In genomic region chr1:20870887-20871286, GRCm38 (mm10) we compare ENCODE assay signal across 17 mouse cellular contexts. TPM values are rescaled to one million over a fixed set of nuclear protein-coding genes. Genes with fewer than 3 reads are reported as not detected.
DNase-seq lines count a peak whose midpoint lies in the region; ATAC-seq lines count a peak whose summit lies in the region.
"Had no signal": no experiment of that assay in that cellular context is flagged by ENCODE, and none has a peak within 500 bp of the region (broad histone marks: within the 10 kb centered on the region; RNA-seq: fewer than 3 reads in every experiment).

No protein-coding gene starts in this region.

- peak; percentile 59; the same call in 1 of the 2 replicates for ATAC-seq in limb, embryonic 12.5 days (ENCODE audit: insufficient number of reproducible peaks, insufficient read depth, low FRiP score, low TSS enrichment, low read depth)
- 0 out of 2 replicates have a peak, but pooled peaks have one; percentile 34 for ATAC-seq in intestine, embryonic 14.5 days (replicated peaks; ENCODE audit: low FRiP score, low TSS enrichment, low read depth)
- ATAC-seq in stomach, embryonic 16.5 days (ENCODE audit: insufficient read depth, low FRiP score) = peak; percentile 68; the same call in 1 of the 2 replicates
- ATAC-seq in forebrain, embryonic 15.5 days (replicated peaks) = no peak
- ATAC-seq: CD4-positive, CD25-positive, alpha-beta regulatory T cell, adult 4 months; forebrain, postnatal 0 days; lung, postnatal 0 days; midbrain, embryonic 13.5 days had no signal

- H3K36me3 ChIP-seq in limb, embryonic 12.5 days = no peaks in the 10 kb centered on the region
- no peaks in the 10 kb centered on the region for H3K36me3 ChIP-seq in limb, embryonic 10.5 days
- no peaks in the 10 kb centered on the region for H3K36me3 ChIP-seq in intestine, embryonic 14.5 days (ENCODE audit: control insufficient read depth, insufficient read depth, low read length)
- H3K36me3 ChIP-seq in stomach, embryonic 16.5 days (ENCODE audit: control insufficient read depth, insufficient read depth, low read length) = no peaks in the 10 kb centered on the region
- H3K36me3 ChIP-seq in forebrain, embryonic 15.5 days = no peaks in the 10 kb centered on the region
- H3K36me3 ChIP-seq: G1E; heart, embryonic 10.5 days; kidney, embryonic 15.5 days; midbrain, embryonic 13.5 days had no signal

- no peak overlapping the region for H3K4me3 ChIP-seq in limb, embryonic 12.5 days (replicated peaks)
- no peak overlapping the region for H3K4me3 ChIP-seq in limb, embryonic 10.5 days
- no peak overlapping the region for H3K4me3 ChIP-seq in intestine, embryonic 14.5 days (ENCODE audit: low read depth, low read length)
- no peak overlapping the region for H3K4me3 ChIP-seq in stomach, embryonic 16.5 days (replicated peaks; ENCODE audit: low read length)
- no peak overlapping the region for H3K4me3 ChIP-seq in forebrain, embryonic 15.5 days
- H3K4me3 ChIP-seq: heart, embryonic 10.5 days; kidney, embryonic 15.5 days; midbrain, embryonic 13.5 days had no signal

- no peak for DNase-seq in limb, embryonic 10.5 days (ENCODE audit: low spot score)
- peak; percentile 33 for DNase-seq in Muller cell, postnatal 12 days (ENCODE audit: inconsistent ontology term)
- no peak for DNase-seq in intestine, embryonic 14.5 days (ENCODE audit: low spot score)
- no peak for DNase-seq in gastrocnemius, postnatal 36 days
- DNase-seq: cerebellum, adult 9-10 months; forebrain, postnatal 0 days; heart, postnatal 10 days; liver had no signal

- H3K27ac ChIP-seq in limb, embryonic 12.5 days = no peak overlapping the region
- no peak overlapping the region for H3K27ac ChIP-seq in limb, embryonic 10.5 days
- H3K27ac ChIP-seq in intestine, embryonic 14.5 days (ENCODE audit: low read depth) = no peak overlapping the region
- no peak overlapping the region for H3K27ac ChIP-seq in stomach, embryonic 16.5 days (ENCODE audit: low read length)
- no peak overlapping the region for H3K27ac ChIP-seq in forebrain, embryonic 15.5 days (replicated peaks)
- H3K27ac ChIP-seq: heart, embryonic 10.5 days; kidney, embryonic 15.5 days; midbrain, embryonic 13.5 days had no signal

- intact Hi-C loops in gastrocnemius, postnatal 36 days (cut with DNase I) = no loop called here

- H3K9me3 ChIP-seq in limb, embryonic 12.5 days = no peaks in the 10 kb centered on the region
- no peaks in the 10 kb centered on the region for H3K9me3 ChIP-seq in limb, embryonic 10.5 days (replicated peaks)
- no peaks in the 10 kb centered on the region for H3K9me3 ChIP-seq in intestine, embryonic 14.5 days (ENCODE audit: control insufficient read depth, low read length)
- no peaks in the 10 kb centered on the region for H3K9me3 ChIP-seq in stomach, embryonic 16.5 days (replicated peaks; ENCODE audit: control insufficient read depth, low read length)
- H3K9me3 ChIP-seq in forebrain, embryonic 15.5 days = no peaks in the 10 kb centered on the region
- H3K9me3 ChIP-seq: G1E; heart, embryonic 10.5 days; kidney, embryonic 15.5 days; midbrain, embryonic 13.5 days had no signal

- H3K4me2 ChIP-seq in limb, embryonic 12.5 days = no peak overlapping the region
- H3K4me2 ChIP-seq in intestine, embryonic 14.5 days (ENCODE audit: low read length) = no peak overlapping the region
- H3K4me2 ChIP-seq in stomach, embryonic 16.5 days (ENCODE audit: low read depth, low read length) = no peak overlapping the region
- H3K4me2 ChIP-seq in forebrain, embryonic 15.5 days (replicated peaks) = no peak overlapping the region
- H3K4me2 ChIP-seq: kidney, embryonic 15.5 days; midbrain, embryonic 13.5 days had no signal

- H3K4me1 ChIP-seq in limb, embryonic 12.5 days (replicated peaks) = no peaks in the 10 kb centered on the region
- no peaks in the 10 kb centered on the region for H3K4me1 ChIP-seq in limb, embryonic 10.5 days
- peaks cover 4% of the 10 kb centered on the region; the same call in 1 of the 2 replicates for H3K4me1 ChIP-seq in intestine, embryonic 14.5 days (replicated peaks; ENCODE audit: control insufficient read depth, insufficient read depth, low read length)
- H3K4me1 ChIP-seq in stomach, embryonic 16.5 days (ENCODE audit: control insufficient read depth, insufficient read depth, low read length) = 0 out of 2 replicates have a peak, but pooled peaks cover 4% of the 10 kb centered on the region
- peaks cover 14% of the 10 kb centered on the region for H3K4me1 ChIP-seq in forebrain, embryonic 15.5 days
- H3K4me1 ChIP-seq: kidney, embryonic 15.5 days had no signal

- WGBS in limb, embryonic 12.5 days = 32% methylated on average over 2 of the region's 2 CpGs
- WGBS in limb, embryonic 10.5 days = 51% methylated on average over 2 of the region's 2 CpGs
- WGBS in intestine, embryonic 14.5 days = 69% methylated on average over 2 of the region's 2 CpGs
- WGBS in stomach, embryonic 16.5 days = 60% methylated on average over 2 of the region's 2 CpGs
- whole genome bisulfite sequencing in forebrain, embryonic 15.5 days = 90% methylated on average over 2 of the region's 2 CpGs

- no peaks in the 10 kb centered on the region for H3K27me3 ChIP-seq in limb, embryonic 12.5 days
- no peaks in the 10 kb centered on the region for H3K27me3 ChIP-seq in limb, embryonic 10.5 days (ENCODE audit: low read depth, poor library complexity, severe bottlenecking)
- no peaks in the 10 kb centered on the region for H3K27me3 ChIP-seq in intestine, embryonic 14.5 days (replicated peaks; ENCODE audit: control insufficient read depth, insufficient read depth, low read length)
- no peaks in the 10 kb centered on the region for H3K27me3 ChIP-seq in stomach, embryonic 16.5 days (ENCODE audit: control insufficient read depth, insufficient read depth, low read length)
- H3K27me3 ChIP-seq in forebrain, embryonic 15.5 days = no peaks in the 10 kb centered on the region
- H3K27me3 ChIP-seq: kidney, embryonic 15.5 days; midbrain, embryonic 13.5 days had no signal

- no peak overlapping the region for H3K9ac ChIP-seq in limb, embryonic 12.5 days (replicated peaks)
- no peak overlapping the region for H3K9ac ChIP-seq in intestine, embryonic 14.5 days (ENCODE audit: low read length)
- no peak overlapping the region for H3K9ac ChIP-seq in stomach, embryonic 16.5 days (ENCODE audit: low read length)
- H3K9ac ChIP-seq in forebrain, embryonic 15.5 days (replicated peaks) = no peak overlapping the region
- H3K9ac ChIP-seq: forebrain, postnatal 0 days; kidney, embryonic 15.5 days; midbrain, embryonic 13.5 days had no signal

RNA-seq across cellular contexts. Expression of gene Paqr8, which starts 19.5 kb away (rescaled TPM):
- 6.7 and 7.5 TPM in 2 replicates for polyA plus RNA-seq in limb, embryonic 12.5 days (2016; fragmentation: Nextera tagmentation; extraction: Ambion mirVana)
- polyA plus RNA-seq in limb, embryonic 10.5 days (2016; fragmentation: Nextera tagmentation; extraction: Ambion mirVana) = 2.6 and 3.7 TPM in 2 replicates
- 10.0 and 10.1 TPM in 2 replicates for polyA plus RNA-seq in intestine, embryonic 14.5 days (2014; fragmentation: Nextera tagmentation; extraction: Ambion mirVana)
- 14.6 and 19.8 TPM in 2 replicates for polyA plus RNA-seq in stomach, embryonic 16.5 days (2015; fragmentation: Nextera tagmentation; extraction: Ambion mirVana)
- under 1 TPM; 0.71 to 0.72 TPM for total RNA-seq in gastrocnemius, postnatal 36 days (2021)
- polyA plus RNA-seq in forebrain, embryonic 15.5 days (2015; fragmentation: Nextera tagmentation; extraction: Ambion mirVana) = 22.5 and 23.1 TPM in 2 replicates

RNA-seq across cellular contexts. Expression of gene Mcm3, which starts 50.8 kb away (rescaled TPM):
- 171 and 195 TPM in 2 replicates for polyA plus RNA-seq in limb, embryonic 12.5 days (2016; fragmentation: Nextera tagmentation; extraction: Ambion mirVana)
- polyA plus RNA-seq in limb, embryonic 10.5 days (2016; fragmentation: Nextera tagmentation; extraction: Ambion mirVana) = 282 and 290 TPM in 2 replicates
- polyA plus RNA-seq in intestine, embryonic 14.5 days (2014; fragmentation: Nextera tagmentation; extraction: Ambion mirVana) = 158 and 177 TPM in 2 replicates
- 99.9 and 121 TPM in 2 replicates for polyA plus RNA-seq in stomach, embryonic 16.5 days (2015; fragmentation: Nextera tagmentation; extraction: Ambion mirVana)
- 1 to 10 TPM; 2.8 to 3.3 TPM for total RNA-seq in gastrocnemius, postnatal 36 days (2021)
- polyA plus RNA-seq in forebrain, embryonic 15.5 days (2015; fragmentation: Nextera tagmentation; extraction: Ambion mirVana) = 51.8 and 59.7 TPM in 2 replicates
